Mouse (Mus musculus) c-Kit-positive CD71-positive TER-119-positive erythroid progenitor cells, embryonic 14.5 days (primary cell): ENCODE results near the gene Gm10031.
"Not testable (repeated sequence)": the region's sequence is repeated elsewhere in the genome, so short reads cannot be mapped to it uniquely, and the experiment has no call there.

Source experiments
- DNase-seq: peaks from one replicate; pipeline ENCODE4 v3.0.0-alpha.2; 2013; ENCODE audit warnings: low spot score

Gene Gm10031

DNA sequence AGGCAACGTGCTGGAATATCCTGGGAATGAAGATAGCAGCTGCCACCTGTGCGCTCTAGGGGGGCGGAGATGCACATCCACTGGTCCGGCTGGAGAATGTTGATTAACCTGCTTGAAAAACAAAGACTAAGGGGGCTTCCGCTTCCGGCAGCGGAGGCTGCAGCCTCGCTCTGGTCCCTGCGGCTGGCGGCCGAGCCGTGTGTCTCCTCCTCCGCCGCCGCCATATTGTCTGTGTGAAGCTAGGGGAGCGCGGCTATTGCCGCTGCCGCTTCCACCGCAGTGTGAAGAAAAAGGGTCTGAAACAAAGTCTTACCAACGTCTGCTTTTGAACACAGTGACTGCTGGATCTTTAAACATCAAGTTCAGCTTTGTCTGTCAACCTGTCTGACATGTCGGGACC is at the start of gene Gm10031:
TSS of gene Gm10031 (plus strand) at position 171 of the 400 bp plus-strand sequence.
- DNase-seq = not testable (repeated sequence)

- DNase-seq = no peak
Measured at GRCm38 (mm10) chr1:156474854-156475253, 49.0 kb upstream of the Gm10031 start.

- no peak for DNase-seq
Measured at GRCm38 (mm10) chr1:156476016-156476415, 47.8 kb upstream of the Gm10031 start.

DNA sequence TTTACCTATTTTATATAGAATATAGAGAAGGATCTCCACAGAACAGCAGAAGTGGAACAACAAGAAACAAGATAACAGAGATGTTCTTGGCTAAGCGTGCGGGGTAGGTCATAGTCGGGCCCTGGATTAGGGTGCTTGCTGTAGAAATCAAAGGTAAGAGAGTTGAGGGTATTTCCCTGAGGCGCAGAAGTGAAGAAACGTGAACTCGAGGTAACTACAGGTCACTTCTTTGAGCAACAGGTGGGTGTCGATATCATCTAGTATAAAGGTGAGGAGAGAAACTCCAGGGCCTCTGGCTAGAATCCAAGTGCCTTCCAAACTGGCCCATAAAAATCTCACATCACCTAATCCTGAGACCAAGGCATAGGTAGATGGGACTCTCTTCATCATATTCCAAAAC is 47.3 kb upstream of the Gm10031 start:
- DNase-seq = no peak

GRCm38 (mm10) chr1:156481826-156482225 is 42.0 kb upstream of the Gm10031 start:
- no peak for DNase-seq

GRCm38 (mm10) chr1:156487498-156487897 is 36.3 kb upstream of the Gm10031 start:
- DNase-seq = no peak

- DNase-seq = no peak
Measured at GRCm38 (mm10) chr1:156488031-156488430, 35.8 kb upstream of the Gm10031 start.

DNA sequence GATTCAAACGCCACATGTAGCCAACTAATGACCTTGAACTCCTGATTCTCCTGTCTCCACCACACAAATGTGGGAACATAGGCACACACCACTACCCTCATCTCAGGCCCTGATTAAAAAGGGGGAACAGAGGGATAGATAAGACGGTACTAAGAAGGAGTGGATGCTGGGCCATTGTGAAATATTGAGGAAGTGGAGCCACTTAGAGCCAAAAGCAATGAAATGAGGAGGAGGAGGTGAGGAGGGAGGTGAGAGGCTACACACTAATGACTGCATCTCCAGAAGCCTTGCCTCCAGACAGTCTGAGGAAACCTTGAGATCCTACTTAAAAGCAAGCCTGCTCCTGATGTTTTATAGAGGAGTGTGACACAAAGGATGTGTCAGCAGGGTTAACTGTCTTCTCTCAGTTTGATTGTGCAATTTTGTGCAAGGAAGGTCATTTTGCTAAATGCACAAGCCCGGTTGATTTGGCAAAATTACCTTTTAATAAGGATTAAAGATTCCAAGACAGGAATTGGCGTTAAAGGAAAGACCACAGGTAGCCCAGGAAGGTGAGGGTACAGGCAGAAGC is 32.5 kb upstream of the Gm10031 start:
- DNase-seq = no peak

DNA sequence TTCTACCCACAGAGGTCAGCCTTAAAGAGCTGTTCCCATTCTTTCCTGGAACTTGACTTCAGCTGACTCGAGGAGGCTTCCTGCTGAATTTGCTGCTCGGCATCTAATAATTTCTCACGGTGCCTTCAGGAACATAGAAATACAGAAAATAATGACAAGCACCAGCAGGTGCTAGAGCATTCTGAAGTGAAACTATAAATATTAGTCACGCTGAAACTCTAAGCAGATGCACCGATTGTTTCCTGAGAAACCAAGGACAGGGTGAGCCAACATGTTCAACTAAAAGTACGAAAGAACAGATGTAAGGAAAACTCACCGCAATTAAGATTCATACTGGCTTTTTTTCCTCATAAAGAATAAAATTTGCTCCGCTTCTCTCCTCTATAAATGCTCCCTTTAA is 28.8 kb upstream of the Gm10031 start:
- DNase-seq = no peak

GRCm38 (mm10) chr1:156496910-156497309 is 26.9 kb upstream of the Gm10031 start:
- no peak for DNase-seq

DNA sequence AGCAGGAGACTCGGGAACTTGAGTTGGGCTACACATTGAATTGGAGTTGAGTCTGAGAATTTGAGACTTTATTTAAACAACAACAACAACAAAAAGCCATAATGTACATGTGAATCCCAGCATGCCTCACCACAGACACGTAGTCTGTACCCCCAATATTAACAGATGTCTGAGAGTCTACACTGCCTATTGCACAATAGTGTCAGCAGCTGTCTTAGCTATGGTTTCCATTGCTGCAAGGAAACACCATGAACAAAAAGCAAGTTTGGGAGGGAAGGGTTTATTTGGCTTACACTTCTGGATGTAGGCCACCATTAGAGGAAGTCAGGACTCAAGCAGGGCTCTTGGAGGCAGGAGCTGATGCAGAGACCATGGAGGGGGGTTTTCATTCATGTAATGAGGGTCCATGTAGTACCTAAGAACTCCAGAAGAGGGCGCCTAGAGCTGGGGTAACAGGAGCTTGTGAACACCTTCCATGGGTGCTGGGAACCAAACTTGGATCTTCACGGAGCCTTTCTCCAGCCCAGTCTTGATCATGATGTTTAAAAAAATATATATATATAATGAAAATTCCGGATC is 18.8 kb upstream of the Gm10031 start:
- no peak for DNase-seq

- DNase-seq = no peak
Measured at GRCm38 (mm10) chr1:156505901-156506300, 17.9 kb upstream of the Gm10031 start.

DNA sequence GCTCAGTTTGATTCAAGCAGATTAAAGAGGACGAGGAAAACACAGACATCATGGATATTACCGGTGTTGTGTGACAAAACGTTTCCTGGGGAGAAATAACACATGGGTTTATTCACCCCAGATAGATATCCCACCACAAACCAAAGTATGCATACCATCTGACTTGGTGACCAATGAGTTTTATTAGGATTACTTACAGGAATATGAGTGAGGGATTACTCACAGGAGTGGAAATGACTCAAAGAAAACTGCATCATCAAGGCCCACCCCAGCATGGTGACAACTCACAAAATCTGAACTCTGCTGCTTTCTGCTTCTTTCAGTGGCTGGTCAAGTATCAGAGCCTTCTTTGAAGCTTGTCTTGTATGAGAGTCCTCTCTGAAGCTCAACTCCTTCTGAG is 16.1 kb upstream of the Gm10031 start:
- DNase-seq = no peak

DNA sequence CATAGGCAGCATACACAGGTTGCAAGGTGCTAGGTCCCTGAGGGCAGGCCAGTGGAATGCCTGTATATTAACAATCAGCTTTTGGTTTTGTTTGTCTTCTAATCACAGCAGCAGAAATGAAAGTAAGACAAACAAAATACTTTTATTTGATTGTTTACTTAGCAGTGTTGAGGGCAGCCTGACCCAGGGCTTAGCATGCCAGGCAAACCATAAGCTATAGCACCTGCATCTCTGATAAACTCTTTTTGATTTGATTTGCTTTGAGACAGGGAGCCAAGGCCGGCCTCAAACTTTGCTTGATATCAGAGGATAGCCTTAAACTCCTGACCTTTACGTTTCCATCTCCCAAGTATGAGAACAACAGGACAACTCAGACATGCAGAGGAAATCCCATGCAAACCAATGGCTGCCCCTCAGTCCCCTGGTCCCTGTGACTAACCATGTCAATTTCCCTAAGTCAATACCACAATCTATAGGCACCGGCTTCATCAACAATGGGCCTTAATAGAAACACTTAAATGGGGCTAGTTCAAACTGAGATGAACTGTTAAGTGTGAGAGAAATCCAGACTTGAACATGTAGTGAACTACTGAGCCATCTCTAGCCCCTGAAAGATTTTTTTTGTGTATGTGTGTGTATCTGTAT is 3.6 kb upstream of the Gm10031 start:
- no peak for DNase-seq

- DNase-seq = no peak
Measured at GRCm38 (mm10) chr1:156521796-156522517, 1.9 kb upstream of the Gm10031 start.

DNA sequence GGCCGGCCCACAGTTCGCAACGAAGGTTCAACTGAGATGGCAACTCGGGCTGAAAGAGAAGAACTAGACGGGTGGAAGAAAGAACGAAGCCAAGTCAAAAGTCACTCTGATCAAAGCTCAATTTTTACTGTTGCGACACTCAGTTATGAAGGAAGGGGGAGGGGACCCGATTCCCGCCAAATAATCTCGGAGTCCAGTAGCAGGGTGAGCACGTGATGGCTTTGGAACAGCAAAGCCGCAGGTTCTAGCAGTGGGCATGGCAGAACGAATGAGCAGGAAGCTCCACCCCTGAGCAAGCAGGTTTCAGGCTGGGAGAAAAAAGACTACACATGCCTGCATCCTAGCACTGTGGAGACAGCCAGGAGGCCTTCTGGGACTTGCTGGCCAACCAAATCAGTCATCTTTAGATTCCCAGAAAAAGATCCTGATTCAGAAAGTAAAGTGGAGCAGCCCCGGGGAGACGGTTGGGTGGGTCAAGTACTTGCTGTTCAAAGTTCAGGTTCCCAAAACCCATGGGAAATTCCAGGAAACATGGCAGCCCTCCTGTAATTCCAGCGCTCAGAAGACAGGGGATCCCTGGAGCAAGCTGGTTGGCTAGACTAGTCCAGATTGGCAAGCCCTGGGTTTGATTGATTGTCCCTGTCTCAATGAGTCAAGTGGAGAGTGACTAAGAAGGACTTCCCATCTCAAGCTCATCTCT is 8.8 kb downstream of the Gm10031 start:
- not testable (repeated sequence) for DNase-seq

DNA sequence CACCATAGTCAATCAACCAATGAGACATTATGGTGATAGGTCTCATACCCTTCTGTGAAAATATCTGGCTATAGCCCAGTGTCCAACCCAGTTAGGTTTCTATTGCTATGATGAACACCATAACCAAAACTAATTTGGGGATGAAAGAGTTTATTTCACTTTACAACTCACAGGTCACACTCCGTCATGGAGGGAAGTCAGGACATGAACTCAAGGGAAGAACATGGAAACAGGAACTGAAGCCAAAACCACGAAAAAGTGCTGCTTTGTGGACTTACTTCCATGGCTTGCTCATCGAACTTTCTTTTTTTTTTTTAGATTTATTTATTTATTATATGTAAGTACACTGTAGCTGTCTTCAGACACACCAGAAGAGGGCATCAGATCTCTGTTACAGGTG is 9.7 kb downstream of the Gm10031 start:
- DNase-seq = no peak

DNA sequence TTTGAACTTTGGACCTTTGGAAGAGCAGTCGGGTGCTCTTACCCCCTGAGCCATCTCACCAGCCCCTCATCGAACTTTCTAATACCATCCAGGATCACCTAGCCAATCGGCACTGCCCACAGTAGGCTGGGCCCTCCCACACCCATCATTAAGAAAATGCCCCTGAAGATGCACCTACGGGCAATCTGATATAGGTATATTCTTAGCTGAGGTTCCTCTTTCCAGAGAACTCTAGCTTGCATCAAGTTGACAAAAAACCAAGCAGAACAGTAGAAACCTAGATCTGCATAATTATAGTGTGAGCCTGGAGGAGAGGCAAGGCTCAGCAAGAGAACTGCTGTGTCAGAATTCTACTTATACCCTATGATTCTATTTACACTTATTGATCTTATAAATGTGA is 10.1 kb downstream of the Gm10031 start:
- DNase-seq = no peak

DNA sequence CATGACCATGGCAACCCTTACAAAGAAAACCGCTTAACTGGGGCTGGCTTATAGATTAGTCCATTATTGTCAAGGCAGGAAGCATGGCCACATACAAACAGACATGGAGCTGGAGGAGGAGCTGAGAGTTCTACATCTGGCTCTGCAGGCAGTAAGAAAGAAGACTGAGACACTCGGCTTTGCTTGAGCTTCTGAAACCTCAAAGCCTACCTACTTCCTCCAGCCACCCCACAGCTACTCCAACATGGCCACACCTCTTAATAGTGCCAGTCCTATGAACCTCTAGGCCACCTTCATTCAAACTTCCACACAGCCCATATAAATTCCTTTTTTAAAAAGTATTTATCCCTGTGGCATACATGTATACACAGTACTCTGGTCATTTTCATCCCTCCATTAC is 13.2 kb downstream of the Gm10031 start:
- no peak for DNase-seq

- DNase-seq = no peak
Measured at GRCm38 (mm10) chr1:156537701-156538100, 13.9 kb downstream of the Gm10031 start.

DNA sequence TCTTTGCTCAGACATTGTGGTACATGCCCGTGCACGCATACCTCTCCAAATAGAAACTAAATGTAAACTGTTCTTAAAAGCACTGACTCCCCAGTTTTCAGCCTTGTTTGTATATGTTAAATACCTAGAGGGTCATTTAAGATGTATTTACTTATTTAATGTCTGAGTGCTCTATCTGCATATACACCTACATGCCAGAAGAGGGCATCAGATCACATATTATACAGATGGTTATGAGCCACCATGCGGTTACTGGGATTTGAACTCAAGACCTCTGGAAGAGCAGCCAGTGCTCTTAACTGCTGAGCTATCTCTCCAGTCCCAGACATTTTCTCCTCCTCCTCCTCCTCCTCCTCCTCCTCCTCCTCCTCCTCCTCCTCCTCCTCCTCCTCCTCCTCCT is 14.6 kb downstream of the Gm10031 start:
- DNase-seq = no peak

GRCm38 (mm10) chr1:156539787-156540560 is 16.2 kb downstream of the Gm10031 start:
- no peak for DNase-seq
